Mouse (Mus musculus): ENCODE data around the gene Olfr67.
"Not testable (repeated sequence)": the region's sequence is repeated elsewhere in the genome, so short reads cannot be mapped to it uniquely, and the experiment has no call there.

Olfr67 gene

DNA sequence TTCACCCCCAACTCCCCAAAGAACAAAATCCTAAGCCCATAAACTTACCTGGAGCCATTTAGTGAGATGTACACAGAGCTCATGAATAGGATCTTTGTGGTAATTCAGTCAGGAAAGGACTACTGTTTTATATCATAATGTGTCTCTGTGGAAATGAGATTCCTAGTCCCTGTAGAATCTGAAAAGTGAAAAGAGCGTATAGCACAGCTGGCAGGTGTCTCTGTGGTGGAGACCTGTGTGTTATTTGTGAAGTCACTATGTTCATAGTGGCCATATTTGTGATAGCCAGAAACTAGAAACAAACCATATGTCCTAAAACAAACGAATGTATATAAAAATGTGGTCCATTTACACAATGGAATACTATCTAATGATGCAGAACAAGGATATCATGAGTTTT, 20.1 kb downstream of the Olfr67 start, which contains the start of gene Olfr69:
Olfr69 (minus strand) TSS at position 101 of the 400 bp plus-strand sequence.
- DNase-seq (ENCODE audit: low spot score in 2 of 2), result no peak

- DNase-seq (ENCODE audit: low spot score in 2 of 2), result not testable (repeated sequence)
Observed at GRCm38 (mm10) chr7:103767687-103768086, 23.9 kb downstream of the Olfr67 start.

GRCm38 (mm10) chr7:103762212-103762611, 29.4 kb downstream of the Olfr67 start:
- not testable (repeated sequence) for DNase-seq (ENCODE audit: low spot score in 2 of 2)

DNA sequence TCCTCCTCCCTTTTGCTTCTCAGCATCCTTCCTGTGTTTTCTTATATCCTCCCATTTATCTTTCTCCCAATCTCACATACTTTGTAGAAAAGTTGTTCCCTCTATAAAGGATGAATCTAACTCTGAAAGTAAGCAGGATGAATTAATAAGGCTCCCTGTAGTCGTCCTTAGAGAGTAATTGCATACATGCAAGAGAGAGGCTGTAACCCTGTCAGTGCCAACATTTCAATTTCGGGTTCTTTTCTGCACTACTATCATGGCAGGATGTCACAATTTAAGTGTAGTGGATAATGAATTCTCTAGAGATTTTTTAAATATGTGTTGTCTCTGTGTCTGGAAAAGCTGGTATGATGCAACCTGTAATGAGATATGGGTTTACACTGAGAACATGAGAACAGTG, 34.4 kb downstream of the Olfr67 start, which contains the start of gene Olfr630:
Olfr630 (minus strand) TSS at position 101 of the 400 bp plus-strand sequence.
- no peak for DNase-seq (ENCODE audit: low spot score in 2 of 2)

GRCm38 (mm10) chr7:103744843-103745242, 46.8 kb downstream of the Olfr67 start, which contains the start of gene Olfr629:
TSS of gene Olfr629 (minus strand) at chr7:103744943.
- DNase-seq (ENCODE audit: low spot score in 2 of 2), result no peak

Measured in right cerebral cortex, adult 2 months (tissue).